Mouse (Mus musculus): ENCODE measurements around the gene Rrp15.

GRCm38 (mm10) chr1:186721166-186721565, 28.0 kb downstream of the Rrp15 start:
- TF ChIP-seq POLR2A (IDR thresholded peaks at IDR 0.05; ENCODE audit: extremely low read depth, insufficient read depth, low read length) (no peak), CTCF (IDR thresholded peaks at IDR 0.05; ENCODE audit: low read depth, low read length) (no peak)
